In genomic region chr4:32439974-32440739, GRCm38 (mm10) we compare ENCODE assay signal across 11 mouse cellular contexts.
DNase-seq lines count a peak whose midpoint lies in the region; ATAC-seq lines count a peak whose summit lies in the region.
"Had no signal": no experiment of that assay in that cellular context is flagged by ENCODE, and none has a peak within 500 bp of the region (broad histone marks: within the 10 kb centered on the region; RNA-seq: fewer than 3 reads in every experiment).

No protein-coding gene starts in this region.

- no peak overlapping the region for H3K4me2 ChIP-seq in heart, embryonic 11.5 days
- no peak overlapping the region for H3K4me2 ChIP-seq in midbrain, embryonic 14.5 days (ENCODE audit: low read length)

- H3K27me3 ChIP-seq in heart, embryonic 10.5 days (ENCODE audit: insufficient read depth, poor library complexity, severe bottlenecking): no peaks in the 10 kb centered on the region
- H3K27me3 ChIP-seq in heart, embryonic 11.5 days (ENCODE audit: control insufficient read depth, insufficient read depth, low read length): no peaks in the 10 kb centered on the region
- H3K27me3 ChIP-seq in midbrain, embryonic 10.5 days (ENCODE audit: low read depth, poor library complexity, severe bottlenecking): no peaks in the 10 kb centered on the region
- no peaks in the 10 kb centered on the region for H3K27me3 ChIP-seq in midbrain, embryonic 14.5 days (ENCODE audit: control insufficient read depth, insufficient read depth, low read length)

- no peak for DNase-seq in heart, embryonic 10.5 days (ENCODE audit: low spot score)
- no peak for DNase-seq in midbrain, embryonic 10.5 days (ENCODE audit: low spot score)
- no peak for DNase-seq in midbrain, embryonic 14.5 days
- peak; percentile 55 to 72 for DNase-seq in cerebellum, postnatal 25 days
- DNase-seq in gastrocnemius, postnatal 36 days: no peak
- no peak for DNase-seq in right cerebral cortex, adult 2 months (ENCODE audit: low spot score in 2 of 2)
- DNase-seq: kidney, adult 9 months; right cerebral cortex, postnatal 4 days had no signal

- H3K9ac ChIP-seq in heart, embryonic 11.5 days (ENCODE audit: low read depth, low read length): no peak overlapping the region
- no peak overlapping the region for H3K9ac ChIP-seq in midbrain, embryonic 14.5 days (replicated peaks; ENCODE audit: low read length)

- H3K4me1 ChIP-seq in heart, embryonic 10.5 days: peaks cover 25% of the 10 kb centered on the region
- H3K4me1 ChIP-seq in heart, embryonic 11.5 days (ENCODE audit: control insufficient read depth, insufficient read depth, low read length): peaks cover 12% of the 10 kb centered on the region
- peaks cover 5% of the 10 kb centered on the region; the same call in 1 of the 2 replicates for H3K4me1 ChIP-seq in midbrain, embryonic 10.5 days
- no peaks in the 10 kb centered on the region; the same call in 1 of the 2 replicates for H3K4me1 ChIP-seq in midbrain, embryonic 14.5 days (ENCODE audit: control insufficient read depth, insufficient read depth, low read length)

- H3K9me3 ChIP-seq in heart, embryonic 10.5 days: no peaks in the 10 kb centered on the region
- H3K9me3 ChIP-seq in heart, embryonic 11.5 days (replicated peaks; ENCODE audit: control insufficient read depth, low read length): no peaks in the 10 kb centered on the region
- H3K9me3 ChIP-seq in midbrain, embryonic 10.5 days (replicated peaks): no peaks in the 10 kb centered on the region
- H3K9me3 ChIP-seq in midbrain, embryonic 14.5 days (ENCODE audit: control insufficient read depth, low read length): no peaks in the 10 kb centered on the region

- intact Hi-C loops in gastrocnemius, postnatal 36 days (cut with DNase I): no loop called here

- WGBS in heart, embryonic 10.5 days: 76% methylated on average over 11 of the region's 11 CpGs
- 72% methylated on average over 11 of the region's 11 CpGs for WGBS in heart, embryonic 11.5 days (ENCODE audit: insufficient replicate concordance)
- 93% methylated on average over 11 of the region's 11 CpGs for WGBS in midbrain, embryonic 10.5 days
- 82% methylated on average over 11 of the region's 11 CpGs for WGBS in midbrain, embryonic 14.5 days

- H3K4me3 ChIP-seq in heart, embryonic 10.5 days: no peak overlapping the region
- H3K4me3 ChIP-seq in heart, embryonic 11.5 days (ENCODE audit: low read depth, low read length): no peak overlapping the region
- H3K4me3 ChIP-seq in midbrain, embryonic 10.5 days: no peak overlapping the region
- H3K4me3 ChIP-seq in midbrain, embryonic 14.5 days (replicated peaks; ENCODE audit: low read depth, low read length): no peak overlapping the region

- H3K27ac ChIP-seq in heart, embryonic 10.5 days: peak overlapping the region; percentile 64
- H3K27ac ChIP-seq in heart, embryonic 11.5 days (ENCODE audit: low read depth, low read length): no peak overlapping the region
- 0 out of 2 replicates have a peak overlapping the region, but pooled peaks have one; percentile 28 for H3K27ac ChIP-seq in midbrain, embryonic 10.5 days (replicated peaks)
- no peak overlapping the region for H3K27ac ChIP-seq in midbrain, embryonic 14.5 days (replicated peaks; ENCODE audit: low read depth, low read length)

- H3K36me3 ChIP-seq in heart, embryonic 10.5 days: no peaks in the 10 kb centered on the region
- no peaks in the 10 kb centered on the region for H3K36me3 ChIP-seq in heart, embryonic 11.5 days (ENCODE audit: control insufficient read depth, insufficient read depth, low read length)
- H3K36me3 ChIP-seq in midbrain, embryonic 10.5 days: no peaks in the 10 kb centered on the region
- no peaks in the 10 kb centered on the region for H3K36me3 ChIP-seq in midbrain, embryonic 14.5 days (ENCODE audit: control insufficient read depth, insufficient read depth, low read length)

- ATAC-seq in heart, embryonic 11.5 days (replicated peaks; ENCODE audit: insufficient number of reproducible peaks, low FRiP score, low TSS enrichment): no peak
- ATAC-seq in midbrain, embryonic 14.5 days (ENCODE audit: low FRiP score, low TSS enrichment): no peak
- peak; percentile 29 for ATAC-seq in monocyte, adult 5-6 weeks (replicated peaks; ENCODE audit: insufficient number of reproducible peaks, low FRiP score, low TSS enrichment, poor library complexity, severe bottlenecking)
- ATAC-seq: CD4-positive, CD25-positive, alpha-beta regulatory T cell, adult 4 months had no signal

Comparison
In these comparisons a context has a peak if more than half of its experiments do, and no peak if none do; other contexts are left out.
1. H3K27ac ChIP-seq: peak in heart, embryonic 10.5 days (single experiment) and midbrain, embryonic 10.5 days (single experiment); none in heart, embryonic 11.5 days (single experiment) and midbrain, embryonic 14.5 days (single experiment).
2. DNase-seq: peak in cerebellum, postnatal 25 days (2 of 2); none in heart, embryonic 10.5 days (single experiment), midbrain, embryonic 10.5 days (single experiment), midbrain, embryonic 14.5 days (single experiment), gastrocnemius, postnatal 36 days (0 of 2) and right cerebral cortex, adult 2 months (0 of 2).